Mouse (Mus musculus) MEL (cell line): ENCODE measurements around the gene Il16.

ENCODE experiments used
- CHD2 ChIP-seq: IDR thresholded peaks from 2 replicates; pipeline ENCODE4 v1.6.1; 2011; ENCODE audit warnings: low read length, improper control_type of control experiment
- CTCF ChIP-seq, 3 experiments: IDR thresholded peaks in 2 of 3; conservative IDR thresholded peaks in 1 of 3; 2 replicates each; pipeline ENCODE4 v1.5.1; 2011 to 2012; ENCODE audit warnings: low read length in 3 of 3, low read depth in 2 of 3, mild to moderate bottlenecking in 2 of 3, improper control_type of control experiment in 1 of 3, inconsistent platforms in 1 of 3, mixed read lengths in 1 of 3, moderate library complexity in 1 of 3; ENCODE audit not compliant: control insufficient read depth in 1 of 3, insufficient read depth in 1 of 3, poor library complexity in 1 of 3, severe bottlenecking in 1 of 3
- EP300 ChIP-seq, 2 experiments: IDR thresholded peaks; 2 replicates each; pipeline ENCODE4 v1.6.1; 2011; ENCODE audit warnings: improper control_type of control experiment in 2 of 2, low read length in 2 of 2, low read depth in 1 of 2, mild to moderate bottlenecking in 1 of 2
- MAZ ChIP-seq: IDR thresholded peaks from 2 replicates; pipeline ENCODE4 v1.6.1; 2012; ENCODE audit warnings: low read depth, mild to moderate bottlenecking, inconsistent platforms, low read length, improper control_type of control experiment
- POLR2A ChIP-seq, 2 experiments: IDR thresholded peaks; 2 replicates each; pipeline ENCODE4 v1.6.1; 2011 to 2012; ENCODE audit warnings: low read length in 2 of 2, mild to moderate bottlenecking in 2 of 2, control low read depth in 1 of 2, improper control_type of control experiment in 1 of 2, low read depth in 1 of 2, moderate library complexity in 1 of 2; ENCODE audit not compliant: control insufficient read depth in 1 of 2, insufficient read depth in 1 of 2, poor library complexity in 1 of 2
- USF2 ChIP-seq, 2 experiments: IDR thresholded peaks; 2 replicates each; pipeline ENCODE4 v1.6.1; 2011 to 2012; ENCODE audit warnings: improper control_type of control experiment in 2 of 2, low read length in 2 of 2, borderline replicate concordance in 1 of 2, inconsistent platforms in 1 of 2, low read depth in 1 of 2, mild to moderate bottlenecking in 1 of 2; ENCODE audit not compliant: insufficient read depth in 1 of 2
- ZC3H11A ChIP-seq: IDR thresholded peaks from 2 replicates; pipeline ENCODE4 v1.6.1; 2012; ENCODE audit warnings: low read depth, mild to moderate bottlenecking, inconsistent platforms, low read length, improper control_type of control experiment
- ZMIZ1 ChIP-seq: IDR thresholded peaks from 2 replicates; pipeline ENCODE4 v1.6.1; 2012; ENCODE audit warnings: low read depth, mild to moderate bottlenecking, inconsistent platforms, low read length, improper control_type of control experiment, moderate library complexity
- ZNF384 ChIP-seq: IDR thresholded peaks from 2 replicates; pipeline ENCODE4 v1.6.1; 2012; ENCODE audit warnings: low read depth, mild to moderate bottlenecking, inconsistent platforms, low read length, improper control_type of control experiment

DNA sequence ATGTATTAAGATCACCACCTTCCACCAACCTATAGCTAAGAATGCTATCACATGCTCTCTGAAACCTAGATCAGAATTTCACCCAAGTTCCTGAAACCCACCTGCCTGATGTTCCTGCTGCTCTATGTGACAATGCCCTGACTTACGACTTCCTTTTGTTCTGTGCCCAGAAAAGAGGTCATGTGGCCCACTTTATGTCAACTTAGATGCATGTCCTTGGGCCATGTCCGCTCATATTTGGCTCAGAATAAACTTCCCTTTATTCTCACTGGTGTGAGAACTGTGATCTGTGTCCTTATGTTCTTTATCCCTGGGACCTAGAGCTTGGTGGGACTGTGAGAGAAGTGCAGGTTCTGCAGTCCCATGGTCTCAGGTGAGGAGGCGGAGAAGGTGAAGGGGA, 68.2 kb downstream of the Il16 start:
- TF ChIP-seq ZMIZ1 (no peak), ZC3H11A (no peak), EP300 (IDR thresholded peaks at IDR 0.05; ENCODE audit: low read depth in 1 of 2, low read length in 2 of 2) (no peak), POLR2A (IDR thresholded peaks at IDR 0.05; ENCODE audit: control insufficient read depth in 1 of 2, insufficient read depth in 1 of 2, low read depth in 1 of 2, low read length in 2 of 2, poor library complexity in 1 of 2) (no peak), CHD2 (no peak), CTCF (IDR thresholded peaks at IDR 0.05 in 2 of 3, conservative IDR thresholded peaks at IDR 0.05 in 1 of 3; ENCODE audit: control insufficient read depth in 1 of 3, insufficient read depth in 1 of 3, low read depth in 2 of 3, low read length in 3 of 3, poor library complexity in 1 of 3, severe bottlenecking in 1 of 3) (no peak), USF2 (IDR thresholded peaks at IDR 0.05; ENCODE audit: borderline replicate concordance in 1 of 2, insufficient read depth in 1 of 2, low read depth in 1 of 2, low read length in 2 of 2) (no peak), MAZ (no peak), ZNF384 (no peak)
